Mouse (Mus musculus) bone marrow, adult 2 months (tissue): ENCODE data around the gene Smpd2.

Experiments used
- CTCF ChIP-seq: fragments of 200-500 bp; IDR thresholded peaks from 2 replicates; pipeline ENCODE4 v1.5.1; 2011; ENCODE audit warnings: low read length, control low read depth; ENCODE audit not compliant: control insufficient read depth, insufficient read depth
- POLR2A ChIP-seq: fragments of 200-500 bp; IDR thresholded peaks from 2 replicates; pipeline ENCODE4 v1.6.1; 2011; ENCODE audit warnings: low read depth, mild to moderate bottlenecking, control low read depth, low read length, borderline replicate concordance; ENCODE audit not compliant: control insufficient read depth

DNA sequence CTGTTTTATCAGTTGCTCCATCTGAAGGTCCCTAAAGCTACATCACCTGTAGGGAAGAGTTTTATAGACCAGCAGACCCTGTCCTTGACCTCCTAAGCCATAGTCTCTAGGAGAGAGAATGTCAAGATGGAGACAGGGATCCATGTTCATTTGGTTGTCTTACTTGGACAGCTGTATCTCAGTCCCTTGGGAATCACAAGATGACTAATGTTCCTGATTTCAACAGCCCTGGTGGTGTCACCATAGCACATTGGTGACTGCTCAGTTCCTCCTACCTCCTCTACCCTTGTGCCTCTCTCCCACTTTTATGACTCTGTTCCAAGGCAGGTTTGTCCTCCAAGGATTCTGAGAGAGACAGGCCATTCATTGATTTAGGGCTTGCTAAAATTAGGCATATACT is 24.8 kb upstream of the Smpd2 start:
- TF ChIP-seq CTCF, result no peak
- TF ChIP-seq POLR2A, result no peak
